Mouse (Mus musculus) embryonic facial prominence, embryonic 11.5 days (tissue): ENCODE measurements around the gene Hbb-bt. TPM values are rescaled to one million over a fixed set of nuclear protein-coding genes. Genes with fewer than 3 reads are reported as not detected.

Source experiments
- ATAC-seq: fragments of 200-750 bp; cut with Nextera tagmentation; replicated peaks from 2 replicates; pipeline ENCODE4 v1.8.0; 2017; ENCODE audit warnings: low read depth; ENCODE audit not compliant: insufficient number of reproducible peaks, low FRiP score, low TSS enrichment
- DNase-seq: peaks from one replicate; pipeline ENCODE4 v3.0.0-alpha.2; 2015; ENCODE audit warnings: low spot score
- H3K27ac ChIP-seq: fragments of 300-500 bp; sonication (generic); replicated peaks from 2 replicates; pipeline ENCODE4 v1.5.1; 2014; ENCODE audit warnings: mild to moderate bottlenecking, low read depth, low read length, control low read depth
- H3K27me3 ChIP-seq: fragments of 300-500 bp; sonication (generic); 2 replicates; pipeline ENCODE4 v1.6.1; 2014; ENCODE audit warnings: mild to moderate bottlenecking, low read length, moderate library complexity, mixed read lengths; ENCODE audit not compliant: control insufficient read depth, insufficient read depth
- H3K36me3 ChIP-seq: fragments of 300-500 bp; sonication (generic); replicated peaks from 2 replicates; pipeline ENCODE4 v1.6.1; 2014; ENCODE audit warnings: low read depth, mild to moderate bottlenecking, low read length, moderate library complexity, mixed read lengths; ENCODE audit not compliant: control insufficient read depth, insufficient read depth
- H3K4me1 ChIP-seq: fragments of 300-500 bp; sonication (generic); 2 replicates; pipeline ENCODE4 v1.6.1; 2014; ENCODE audit warnings: low read length, mixed read lengths; ENCODE audit not compliant: control insufficient read depth, insufficient read depth
- H3K4me2 ChIP-seq: fragments of 300-500 bp; sonication (generic); 2 replicates; pipeline ENCODE4 v1.6.1; 2014; ENCODE audit warnings: low read depth, mild to moderate bottlenecking, control low read depth, low read length, moderate library complexity
- H3K4me3 ChIP-seq: fragments of 300-500 bp; sonication (generic); 2 replicates; pipeline ENCODE4 v1.5.1; 2014; ENCODE audit warnings: low read depth, low read length, control low read depth
- H3K9ac ChIP-seq: fragments of 300-500 bp; sonication (generic); replicated peaks from 2 replicates; pipeline ENCODE4 v1.6.1; 2014; ENCODE audit warnings: mild to moderate bottlenecking, control low read depth, low read length
- H3K9me3 ChIP-seq: fragments of 300-500 bp; sonication (generic); replicated peaks from 2 replicates; pipeline ENCODE4 v1.6.1; 2016; ENCODE audit warnings: mild to moderate bottlenecking, low read length, inconsistent platforms, mixed read lengths; ENCODE audit not compliant: control insufficient read depth
- WGBS: fragments of 180-500 bp; shearing (Covaris S2); extraction: QIAGEN DNeasy Blood & Tissue Kit; methylation state at CpG from one replicate; pipeline ENCODE4 v1.1.7; 2014; 5-methylcytosine and 5-hydroxymethylcytosine counted together
- polyA plus RNA-seq: library from polyadenylated mRNA; unstranded; fragments of >200 nt; fragmentation: Nextera tagmentation; extraction: Ambion mirVana; gene quantifications from 2 replicates; pipeline ENCODE4 v1.2.1, GENCODE M21; 2014

Hbb-bt gene
- polyA plus RNA-seq, result 629 and 683 TPM in 2 replicates

GRCm38 (mm10) chr7:103813766-103814165 is at the start of gene Hbb-bt:
Hbb-bt (minus strand) TSS chr7:103813996.
- H3K4me3 ChIP-seq, result no peak within 1 kb of the TSS
- no peak within 1 kb of the TSS for H3K27ac ChIP-seq
- DNase-seq, result no peak
- ATAC-seq, result peak; percentile 56; the same call in 1 of the 2 replicates
- no peak within 1 kb of the TSS for H3K4me2 ChIP-seq
- no peaks in the 10 kb centered on the region for H3K9me3 ChIP-seq
- no peak within 1 kb of the TSS for H3K9ac ChIP-seq
- no peaks in the 10 kb centered on the region for H3K36me3 ChIP-seq
- no peaks in the 10 kb centered on the region for H3K4me1 ChIP-seq
- H3K27me3 ChIP-seq, result no peaks in the 10 kb centered on the region
- WGBS, result 90% methylated on average over 3 of the region's 3 CpGs

DNA sequence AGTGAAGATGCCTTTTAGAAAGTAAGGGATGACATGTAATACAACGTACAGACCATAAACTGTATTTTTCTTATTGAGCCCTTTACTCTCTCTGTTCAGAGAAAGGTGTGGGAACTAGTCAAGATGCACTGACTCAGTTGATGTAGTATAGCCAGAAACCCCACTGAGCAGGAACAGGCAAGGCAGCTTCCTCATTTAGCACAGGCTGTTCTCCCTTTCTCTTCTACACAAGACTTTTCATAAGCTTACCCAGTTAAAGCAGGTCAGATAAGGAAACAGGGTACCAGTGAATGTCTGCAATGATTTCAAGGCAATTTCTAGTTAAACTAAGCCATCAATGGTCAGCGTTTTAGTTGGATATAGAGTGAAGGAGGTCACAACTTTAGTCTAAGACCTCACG is 47.7 kb upstream of the Hbb-bt start:
- Histone ChIP-seq H3K4me1 (no peaks in the 10 kb centered on the region), H3K9ac (no peak overlapping the region), H3K9me3 (no peaks in the 10 kb centered on the region), H3K4me3 (no peak overlapping the region), H3K27me3 (no peaks in the 10 kb centered on the region), H3K36me3 (no peaks in the 10 kb centered on the region), H3K27ac (no peak overlapping the region), H3K4me2 (no peak overlapping the region)
- 84% methylated on average over 3 of the region's 3 CpGs for WGBS
- ATAC-seq (no peak), DNase-seq (no peak)

DNA sequence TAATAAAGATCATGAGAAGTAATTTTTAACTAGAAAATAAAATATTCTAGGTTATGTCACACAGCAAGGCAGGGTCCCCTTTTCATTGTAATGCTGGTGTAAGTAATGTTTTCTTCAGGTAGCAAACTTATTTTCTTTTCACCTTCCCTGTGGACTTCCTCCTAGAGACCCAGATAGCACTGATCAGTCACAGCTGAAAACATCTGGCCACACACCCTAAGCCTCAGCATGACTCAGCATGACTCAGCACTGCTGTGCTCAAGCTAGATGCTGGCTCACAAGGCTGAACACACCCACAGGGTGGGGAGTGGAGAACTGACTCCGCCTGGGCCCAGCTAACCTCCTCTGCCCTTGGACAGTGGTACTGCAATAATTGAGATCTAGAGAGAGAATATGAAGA is 47.1 kb upstream of the Hbb-bt start:
- Histone ChIP-seq H3K9me3 (no peaks in the 10 kb centered on the region), H3K9ac (no peak overlapping the region), H3K27ac (no peak overlapping the region), H3K4me3 (no peak overlapping the region), H3K27me3 (no peaks in the 10 kb centered on the region), H3K4me2 (no peak overlapping the region), H3K36me3 (no peaks in the 10 kb centered on the region), H3K4me1 (no peaks in the 10 kb centered on the region)
- ATAC-seq (no peak), DNase-seq (peak; percentile 35)
- 52% methylated on average over 1 of the region's 1 CpGs for WGBS

- H3K4me3 ChIP-seq, result no peak overlapping the region
- no peaks in the 10 kb centered on the region for H3K9me3 ChIP-seq
- no peak overlapping the region for H3K4me2 ChIP-seq
- no peaks in the 10 kb centered on the region for H3K27me3 ChIP-seq
- DNase-seq (no peak), ATAC-seq (no peak)
- no peaks in the 10 kb centered on the region for H3K36me3 ChIP-seq
- H3K27ac ChIP-seq, result no peak overlapping the region
- no peaks in the 10 kb centered on the region for H3K4me1 ChIP-seq
- whole genome bisulfite sequencing, result 77% methylated on average over 2 of the region's 2 CpGs
- no peak overlapping the region for H3K9ac ChIP-seq
These were observed 45.3 kb upstream of the Hbb-bt start for GRCm38 (mm10) chr7:103859076-103859475.

GRCm38 (mm10) chr7:103854669-103855068 is 40.9 kb upstream of the Hbb-bt start:
- H3K4me3 ChIP-seq, result no peak overlapping the region
- H3K27ac ChIP-seq, result no peak overlapping the region
- ATAC-seq (no peak), DNase-seq (no peak)
- no peaks in the 10 kb centered on the region for H3K36me3 ChIP-seq
- H3K4me2 ChIP-seq, result no peak overlapping the region
- H3K4me1 ChIP-seq, result no peaks in the 10 kb centered on the region
- no peaks in the 10 kb centered on the region for H3K27me3 ChIP-seq
- WGBS, result 72% methylated on average over 1 of the region's 1 CpGs
- H3K9ac ChIP-seq, result no peak overlapping the region
- H3K9me3 ChIP-seq, result no peaks in the 10 kb centered on the region

- Histone ChIP-seq H3K9me3 (no peaks in the 10 kb centered on the region), H3K4me1 (no peaks in the 10 kb centered on the region), H3K4me3 (no peak within 1 kb of the TSS), H3K36me3 (no peaks in the 10 kb centered on the region), H3K9ac (no peak within 1 kb of the TSS), H3K27ac (no peak within 1 kb of the TSS), H3K27me3 (no peaks in the 10 kb centered on the region), H3K4me2 (no peak within 1 kb of the TSS)
- DNase-seq (no peak), ATAC-seq (no peak)
- WGBS, result 83% methylated on average over 2 of the region's 2 CpGs
These were observed 39.3 kb upstream of the Hbb-bt start, which contains the start of gene Hbb-y for GRCm38 (mm10) chr7:103853090-103853489. Hbb-y (minus strand) TSS chr7:103853216.

GRCm38 (mm10) chr7:103844525-103845325 is 30.9 kb upstream of the Hbb-bt start:
- no peaks in the 10 kb centered on the region for H3K9me3 ChIP-seq
- ATAC-seq (no peak), DNase-seq (no peak)
- H3K9ac ChIP-seq, result no peak overlapping the region
- no peak overlapping the region for H3K4me2 ChIP-seq
- H3K27me3 ChIP-seq, result no peaks in the 10 kb centered on the region
- 46% methylated on average over 2 of the region's 2 CpGs for WGBS
- H3K36me3 ChIP-seq, result no peaks in the 10 kb centered on the region
- H3K27ac ChIP-seq, result no peak overlapping the region
- H3K4me1 ChIP-seq, result no peaks in the 10 kb centered on the region
- H3K4me3 ChIP-seq, result no peak overlapping the region

DNA sequence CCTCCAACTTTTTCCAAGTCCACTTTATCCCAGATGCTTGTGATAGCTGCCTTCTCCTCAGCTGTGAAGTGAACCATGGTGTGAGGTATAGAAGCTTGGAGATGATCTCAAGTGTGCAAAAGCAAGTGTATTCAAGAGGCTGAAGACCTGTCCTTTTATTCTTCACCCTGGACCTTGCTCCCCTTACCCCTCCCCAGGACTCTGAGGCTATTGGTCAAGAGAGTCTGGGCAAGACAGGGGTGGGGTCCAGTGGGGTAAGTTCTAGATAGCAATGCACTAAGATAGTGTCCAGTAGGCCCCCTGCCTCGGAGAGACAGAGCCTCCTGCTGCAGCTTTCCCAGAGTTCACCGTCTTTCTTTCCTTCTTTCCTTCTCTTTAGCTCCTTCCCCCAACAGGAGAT is 29.2 kb upstream of the Hbb-bt start, which contains the start of gene Hbb-bh1:
TSS of gene Hbb-bh1 (minus strand) at position 131 of the 400 bp plus-strand sequence.
- Histone ChIP-seq H3K4me2 (no peak within 1 kb of the TSS), H3K4me1 (no peaks in the 10 kb centered on the region), H3K9me3 (no peaks in the 10 kb centered on the region), H3K27me3 (no peaks in the 10 kb centered on the region), H3K4me3 (no peak within 1 kb of the TSS), H3K9ac (no peak within 1 kb of the TSS), H3K27ac (no peak within 1 kb of the TSS), H3K36me3 (no peaks in the 10 kb centered on the region)
- ATAC-seq, result no peak
- WGBS, result 70% methylated on average over 2 of the region's 2 CpGs
- DNase-seq, result no peak
